Mouse (Mus musculus) embryonic stem cell, embryonic (primary cell): ENCODE results near the gene Car10.
"Not testable (repeated sequence)": the region's sequence is repeated elsewhere in the genome, so short reads cannot be mapped to it uniquely, and the experiment has no call there.

ENCODE experiments used
- CTCF ChIA-PET, 4 experiments: fragments of 300-600 bp in 2 of 4; fragments of 350-600 bp in 2 of 4; sonication (Branson Sonifier 250); formaldehyde crosslinking; loops; one replicate each; lab custom pipeline; 2022; ENCODE audit warnings: inconsistent platforms in 2 of 4; lab: Charles Lee
- POLR2A ChIA-PET, 4 experiments: fragments of 300-600 bp in 2 of 4; fragments of 350-600 bp in 2 of 4; sonication (Branson Sonifier 250); formaldehyde crosslinking; loops; one replicate each; lab custom pipeline; 2022; ENCODE audit warnings: antibody characterized with exemption in 4 of 4, inconsistent platforms in 1 of 4; lab: Charles Lee

Car10 gene

DNA sequence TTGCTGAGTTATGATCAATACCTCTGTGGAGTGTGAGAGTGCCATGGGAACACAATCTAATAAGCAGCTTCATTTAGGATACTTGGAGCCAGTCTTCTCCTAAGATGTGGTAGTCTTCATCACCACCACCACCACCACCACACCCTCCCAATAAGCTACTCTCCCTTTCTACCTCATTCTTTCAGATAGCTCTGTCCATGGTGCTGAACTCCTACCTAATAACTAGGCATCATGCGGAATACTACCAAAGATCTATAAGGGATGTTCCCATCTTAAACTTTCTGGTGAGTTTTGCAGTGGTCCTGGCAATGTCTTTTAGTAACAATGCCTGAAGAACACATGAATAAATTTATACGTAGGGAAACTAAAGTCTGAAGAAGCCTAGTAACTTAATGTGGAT lies 263.7 kb downstream of the Car10 start:
- CTCF ChIA-PET: interaction anchor here in 1 of 4 experiments (0.5 kb wide), 1 partner anchor 1480 kb away, joined by 5 read pairs; no protein-coding TSS in a partner anchor

DNA sequence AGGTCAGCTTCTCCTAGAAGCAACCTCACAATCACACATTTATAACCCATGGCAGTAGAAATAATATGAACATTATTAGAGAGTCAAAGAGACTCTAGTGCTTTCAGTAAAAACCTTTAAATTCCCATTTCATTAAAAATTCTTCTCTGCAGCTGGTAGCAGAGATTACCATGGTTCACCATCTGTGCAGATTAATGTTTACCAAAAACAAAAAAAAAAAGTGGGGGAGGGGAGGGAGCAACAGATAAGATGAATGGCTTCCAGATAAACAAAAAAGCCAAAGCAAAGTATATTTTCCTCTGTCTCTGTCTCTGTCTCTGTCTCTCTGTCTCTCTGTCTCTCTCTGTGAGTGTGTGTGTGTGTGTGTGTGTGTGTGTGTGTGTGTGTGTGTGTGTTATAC lies 266.3 kb downstream of the Car10 start:
- ChIA-PET CTCF (no interaction called here), POLR2A (no interaction called here)

More for the DNA sequence above, 263.7 kb downstream of the Car10 start:
- POLR2A ChIA-PET: no interaction called here

DNA sequence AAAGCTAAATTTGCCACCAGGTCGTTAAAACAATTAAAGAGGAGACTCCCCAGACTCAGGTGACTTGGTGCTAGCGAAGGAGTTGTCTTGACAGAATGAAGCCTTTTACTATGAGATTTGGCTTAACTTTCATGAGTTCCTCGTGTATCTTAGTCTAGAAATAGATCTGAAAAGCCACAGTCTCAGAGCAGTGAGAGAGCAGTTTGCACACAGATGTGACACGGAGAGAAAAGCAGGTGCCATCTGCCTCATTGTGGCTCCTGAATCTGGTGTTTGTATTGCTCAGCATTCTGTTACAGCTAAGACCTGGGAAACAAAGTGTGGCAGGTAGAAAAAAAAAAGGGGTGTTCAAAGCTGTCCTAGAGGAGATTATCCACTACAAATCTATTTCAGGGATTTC lies 269.4 kb downstream of the Car10 start:
- CTCF ChIA-PET: no interaction called here
- POLR2A ChIA-PET: no interaction called here

DNA sequence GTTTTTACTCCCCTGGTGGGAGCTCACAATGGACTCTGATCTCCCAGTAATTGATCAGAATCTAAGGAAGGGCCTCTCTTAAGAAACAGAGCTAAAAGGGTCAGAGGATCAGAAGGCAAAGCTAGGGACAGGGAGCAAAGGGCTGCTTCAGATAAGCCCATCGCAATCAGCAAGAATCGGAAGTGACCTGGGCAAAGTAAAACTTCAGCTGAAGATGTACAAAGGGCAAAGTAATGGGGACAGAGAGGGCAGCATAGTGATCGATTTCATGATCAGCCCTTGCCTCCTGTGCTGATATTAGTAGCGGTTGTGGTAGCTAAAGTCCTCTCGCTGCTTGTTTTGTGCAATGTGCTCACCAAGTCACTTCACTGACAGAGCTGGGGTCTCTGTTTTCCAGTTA lies 269.9 kb downstream of the Car10 start:
- ChIA-PET CTCF (no interaction called here), POLR2A (interaction anchor here in 1 of 4 experiments (0.5 kb wide), 1 partner anchor 1023 kb away, joined by 3 read pairs; no protein-coding TSS in a partner anchor)

DNA sequence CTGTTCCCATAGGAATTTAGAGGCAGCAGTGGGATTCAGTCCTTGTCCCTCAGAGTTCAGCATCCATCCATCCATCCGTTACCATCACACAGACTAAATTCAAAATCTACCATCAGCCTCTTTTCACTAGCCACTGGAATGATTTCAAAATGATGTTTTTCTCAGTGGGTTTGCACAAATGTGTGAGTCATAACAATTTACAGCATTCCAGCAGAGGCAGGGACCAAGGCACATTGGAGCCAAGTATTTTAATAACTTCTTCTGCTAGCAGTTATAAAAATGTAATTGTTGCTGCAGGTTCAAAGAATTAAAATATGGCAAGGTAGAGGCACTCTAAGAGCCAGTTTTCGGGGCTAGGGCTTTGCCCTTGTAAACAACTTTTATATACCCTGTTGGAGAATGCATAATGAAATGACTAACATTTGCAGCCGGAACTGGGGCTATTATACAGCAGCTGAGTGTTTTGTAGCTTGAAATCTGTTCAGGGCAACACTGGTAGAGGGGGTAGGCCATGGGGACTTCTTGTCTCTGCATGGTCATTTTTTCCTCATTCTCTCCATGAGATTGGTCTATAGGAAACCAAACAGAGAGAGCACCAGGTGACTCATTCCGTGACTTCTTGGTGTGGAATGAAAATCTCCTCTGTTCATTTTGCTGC lies 276.0 kb downstream of the Car10 start:
- POLR2A ChIA-PET: no interaction called here
- CTCF ChIA-PET: no interaction called here

DNA sequence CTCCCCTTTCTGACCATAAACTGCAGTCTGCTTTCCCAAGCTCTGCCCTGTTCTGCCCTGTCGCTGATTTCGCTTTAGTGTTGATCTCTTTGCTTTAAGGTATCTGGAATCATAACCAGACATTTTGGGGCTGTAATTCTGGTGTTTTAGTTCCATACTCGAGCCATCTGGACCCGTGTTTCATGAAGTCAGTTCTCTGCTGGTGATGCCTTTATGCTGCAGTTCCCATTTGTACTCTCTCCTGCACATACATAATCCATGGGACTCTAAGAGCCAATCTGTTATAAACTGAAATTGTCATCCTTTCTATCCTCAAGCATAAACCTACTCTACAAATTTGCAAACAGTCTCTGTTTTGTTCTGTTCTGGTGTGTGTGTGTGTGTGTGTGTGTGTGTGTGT lies 293.3 kb downstream of the Car10 start:
- CTCF ChIA-PET: no interaction called here
- POLR2A ChIA-PET: no interaction called here

DNA sequence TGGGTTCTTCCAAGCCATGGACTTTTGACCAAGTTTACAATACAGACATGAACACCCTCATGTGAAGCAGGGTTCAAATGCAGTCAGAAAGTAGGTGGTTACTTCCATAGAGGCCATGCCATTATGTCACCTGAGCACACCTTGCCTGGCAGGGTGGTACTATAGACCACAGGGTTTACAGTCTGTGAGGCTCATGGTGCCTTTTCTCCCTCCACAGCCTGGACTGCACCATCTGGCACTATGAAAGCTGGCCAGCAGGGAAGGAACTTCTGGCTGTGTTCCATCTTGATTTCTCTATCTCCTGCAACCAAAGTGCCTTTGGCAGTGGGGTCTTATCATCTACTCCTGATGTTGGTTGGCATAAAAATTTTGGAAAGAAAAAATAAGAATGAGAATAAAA lies 295.5 kb downstream of the Car10 start:
- CTCF ChIA-PET, POLR2A ChIA-PET: not testable (repeated sequence)

DNA sequence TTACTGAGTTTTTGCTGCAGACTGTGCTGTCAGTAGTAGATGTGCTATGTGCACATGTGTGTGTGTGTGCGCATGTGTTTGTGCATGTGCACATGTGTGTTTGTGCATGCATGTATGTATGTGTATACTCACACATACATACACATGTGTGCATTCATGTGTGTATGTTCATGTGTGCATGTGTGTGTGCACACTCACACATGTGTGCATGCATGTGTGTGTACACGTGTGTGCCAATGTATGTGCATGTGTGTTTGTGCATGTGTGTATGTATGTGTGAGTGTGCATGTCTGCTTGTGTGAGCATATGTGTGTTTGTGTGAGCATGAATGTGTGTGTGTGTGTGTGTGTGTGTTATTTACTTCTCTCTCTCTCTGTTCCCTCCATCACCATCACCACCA lies 298.5 kb downstream of the Car10 start:
- ChIA-PET CTCF (no interaction called here), POLR2A (no interaction called here)

DNA sequence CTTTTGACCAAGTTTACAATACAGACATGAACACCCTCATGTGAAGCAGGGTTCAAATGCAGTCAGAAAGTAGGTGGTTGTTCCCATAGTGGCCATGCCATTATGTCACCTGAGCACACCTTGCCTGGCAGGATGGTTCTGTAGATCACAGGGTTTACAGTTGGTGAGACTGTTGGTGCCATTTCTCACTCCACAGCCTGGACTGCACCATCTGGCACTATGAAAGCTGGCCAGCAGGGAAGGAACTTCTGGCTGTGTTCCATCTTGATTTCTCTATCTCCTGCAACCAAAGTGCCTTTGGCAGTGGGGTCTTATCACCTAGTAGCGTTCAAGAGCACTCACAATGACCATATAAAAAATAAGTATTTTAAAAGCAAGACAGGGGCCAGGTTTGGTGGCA lies 303.3 kb downstream of the Car10 start:
- POLR2A ChIA-PET, CTCF ChIA-PET: not testable (repeated sequence)

DNA sequence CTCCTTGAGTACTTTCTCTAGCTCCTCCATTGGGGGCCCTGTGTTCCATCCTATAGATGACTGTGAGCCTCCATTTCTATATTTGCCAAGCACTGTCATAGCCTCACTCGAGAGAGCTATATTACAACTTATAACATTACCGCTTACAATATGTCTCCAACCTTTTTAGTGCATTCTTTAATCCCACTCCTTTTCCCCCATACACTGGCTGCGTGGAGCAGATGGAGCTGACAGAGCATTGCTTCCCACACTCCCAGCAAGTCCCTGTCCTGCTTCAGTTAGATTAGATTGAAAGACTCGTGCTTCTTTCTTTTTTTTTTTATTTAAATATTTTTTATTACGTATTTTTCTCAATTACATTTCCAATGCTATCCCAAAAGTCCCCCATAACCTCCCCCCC lies 310.2 kb downstream of the Car10 start:
- CTCF ChIA-PET: no interaction called here
- POLR2A ChIA-PET: no interaction called here

DNA sequence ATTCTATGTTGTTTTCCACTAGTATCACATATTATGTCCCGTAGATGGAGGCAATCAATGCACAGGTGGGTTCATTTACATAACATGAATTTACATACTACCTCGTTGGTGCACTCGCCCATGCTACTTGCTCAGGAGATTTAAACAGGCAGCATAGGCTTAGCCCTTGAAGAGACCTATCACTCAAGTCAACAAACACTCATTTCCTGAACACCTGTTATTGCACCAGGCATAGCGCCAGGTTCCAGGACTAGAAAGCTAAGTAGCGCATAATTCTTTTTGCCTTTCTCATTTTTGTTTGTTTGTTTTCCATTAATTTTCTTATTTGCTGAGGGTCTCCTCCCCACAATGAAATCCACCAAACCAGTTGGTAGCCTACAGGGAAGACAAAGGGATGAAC lies 333.7 kb downstream of the Car10 start:
- ChIA-PET CTCF (no interaction called here), POLR2A (no interaction called here)

DNA sequence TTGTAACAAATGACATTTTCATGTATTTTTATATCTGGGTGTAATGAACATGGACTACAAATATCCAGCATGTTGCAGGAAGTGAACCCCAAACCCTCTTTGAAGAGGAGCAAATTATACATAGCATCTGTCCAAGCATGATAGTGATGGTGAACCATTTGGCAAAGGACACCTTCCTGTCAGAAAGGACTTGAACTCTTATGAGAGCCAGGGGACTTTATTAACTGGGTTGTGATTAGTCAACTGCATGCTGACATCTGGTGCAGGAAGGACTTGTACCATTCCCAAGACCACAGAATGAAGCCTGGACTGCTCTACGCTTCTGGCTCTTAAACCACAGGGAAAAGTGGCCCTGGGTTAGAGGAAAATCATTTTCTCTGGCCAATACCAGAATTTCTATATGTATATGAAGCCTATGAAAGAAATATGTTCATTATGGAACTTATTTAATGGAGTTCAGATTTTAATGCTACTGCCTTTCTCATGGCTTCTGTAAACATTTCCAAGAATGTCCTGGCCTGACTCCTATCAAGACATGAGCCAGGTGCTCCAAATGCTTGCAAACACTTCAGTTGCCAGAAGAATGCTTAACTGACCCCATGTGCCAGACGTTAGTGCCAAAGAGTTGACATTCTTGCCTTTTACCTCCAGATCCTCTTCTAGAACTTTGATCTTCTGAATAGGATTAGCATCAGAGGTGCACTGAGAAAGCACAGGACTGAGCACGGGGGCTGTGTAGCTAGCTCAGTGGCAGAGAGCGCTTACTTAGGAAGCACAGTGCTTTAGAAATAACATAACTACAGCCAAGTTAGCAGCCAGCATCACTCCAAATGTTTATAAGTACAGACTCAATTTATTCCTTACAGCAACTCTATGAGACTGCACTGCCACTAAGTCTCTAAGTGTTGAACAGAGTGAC lies 337.4 kb downstream of the Car10 start:
- POLR2A ChIA-PET: no interaction called here
- CTCF ChIA-PET: no interaction called here

DNA sequence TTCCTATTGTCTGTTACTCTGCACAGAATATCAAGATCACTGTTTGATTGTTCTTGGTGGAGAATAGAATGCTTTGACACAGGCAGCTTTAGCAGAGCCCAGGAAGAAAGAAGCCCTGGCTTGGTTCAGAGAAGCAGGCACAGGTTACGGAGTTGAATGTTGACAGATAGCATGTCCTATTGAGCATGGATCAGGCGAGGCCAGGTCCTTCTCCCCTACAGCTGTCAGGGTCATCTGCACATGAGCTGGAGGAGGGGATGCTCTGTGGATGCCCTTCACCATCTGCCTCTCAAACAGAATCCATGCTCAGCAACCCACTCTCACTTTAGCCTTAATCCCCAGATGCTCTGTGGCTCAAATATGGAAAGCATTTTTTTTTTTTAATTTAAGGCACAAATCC lies 339.1 kb downstream of the Car10 start:
- POLR2A ChIA-PET: no interaction called here
- CTCF ChIA-PET: interaction anchor here in 1 of 4 experiments (0.5 kb wide), 1 partner anchor 68 kb away, joined by 4 read pairs; no protein-coding TSS in a partner anchor

DNA sequence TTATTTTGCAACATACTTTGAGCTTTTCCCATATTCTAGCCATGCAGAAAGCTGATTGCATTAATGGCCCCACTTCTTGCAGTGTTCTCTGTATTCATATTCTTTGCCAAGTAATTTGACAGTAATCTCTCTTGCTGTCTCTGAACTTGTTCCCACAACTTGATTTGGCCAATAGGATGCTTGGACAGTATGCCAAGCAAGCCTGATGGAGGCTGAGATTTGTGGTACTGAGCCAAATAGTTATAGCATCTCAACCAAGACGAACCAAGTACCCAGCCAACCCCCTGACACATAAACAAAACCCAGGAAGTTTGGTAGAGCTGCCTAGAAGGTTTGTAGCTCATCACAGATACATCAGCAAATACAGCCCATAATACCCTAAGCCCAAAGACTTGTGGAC lies 342.6 kb downstream of the Car10 start:
- ChIA-PET CTCF (no interaction called here), POLR2A (no interaction called here)

DNA sequence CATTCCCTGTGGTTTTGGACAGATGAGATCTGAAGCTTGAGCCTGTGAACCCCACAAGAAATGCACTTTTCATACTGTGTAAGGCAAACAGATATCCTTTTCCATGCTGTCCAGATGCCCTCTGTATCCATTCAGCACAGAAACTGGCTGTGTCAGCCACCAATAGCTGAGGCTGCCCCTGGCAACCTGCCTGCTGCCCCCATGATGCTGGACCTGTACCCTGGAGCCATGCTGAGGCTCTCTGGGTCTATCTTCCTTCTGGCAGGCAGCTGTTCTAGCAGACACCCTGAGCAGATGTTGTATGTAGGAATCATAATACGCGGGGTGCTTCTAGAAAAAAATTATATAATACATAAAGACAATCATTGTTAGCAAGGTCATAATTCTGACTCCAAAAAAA lies 345.9 kb downstream of the Car10 start:
- CTCF ChIA-PET: no interaction called here
- POLR2A ChIA-PET: no interaction called here

DNA sequence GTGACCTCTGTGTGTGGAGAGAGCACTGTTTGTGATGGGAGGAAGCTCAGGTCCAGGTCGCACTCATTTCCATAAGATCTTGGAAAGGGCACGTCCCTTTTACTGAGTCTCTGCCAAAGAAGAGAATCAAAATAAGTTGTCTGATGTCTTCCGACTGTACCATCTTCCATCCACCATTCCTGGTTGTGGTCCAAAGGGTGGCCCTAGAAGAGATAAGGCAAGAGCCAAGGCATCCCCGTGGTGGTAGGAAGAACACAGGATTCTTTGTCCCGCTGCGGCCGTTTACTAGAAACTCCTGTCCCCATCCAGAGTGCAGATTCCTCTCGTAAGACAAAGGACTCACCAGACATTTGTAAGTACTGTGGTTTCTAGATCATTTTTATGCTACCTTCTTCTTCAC lies 346.9 kb downstream of the Car10 start:
- POLR2A ChIA-PET: no interaction called here
- CTCF ChIA-PET: no interaction called here

DNA sequence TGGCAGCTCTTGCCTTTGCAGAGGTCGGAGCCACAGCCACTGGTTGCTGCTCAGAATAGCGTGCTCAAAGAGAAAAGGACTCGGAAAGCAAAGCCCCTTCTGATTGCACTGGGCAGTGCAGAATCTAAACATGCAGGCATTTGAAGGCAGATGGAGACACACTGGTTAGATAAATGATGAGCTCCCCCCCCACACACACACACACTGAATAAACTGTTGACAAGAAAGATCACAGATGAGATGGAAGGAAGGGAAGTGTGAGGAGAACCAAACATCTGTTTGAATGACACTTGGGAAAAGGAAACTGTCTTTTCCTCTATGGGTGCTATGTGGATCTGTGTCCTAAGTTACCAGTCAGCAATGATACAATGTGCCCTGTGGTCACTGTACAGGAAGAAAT lies 349.7 kb downstream of the Car10 start:
- POLR2A ChIA-PET: interaction anchor here in 1 of 4 experiments (0.7 kb wide), 1 partner anchor 59 kb away, joined by 3 read pairs; no protein-coding TSS in a partner anchor
- CTCF ChIA-PET: no interaction called here

DNA sequence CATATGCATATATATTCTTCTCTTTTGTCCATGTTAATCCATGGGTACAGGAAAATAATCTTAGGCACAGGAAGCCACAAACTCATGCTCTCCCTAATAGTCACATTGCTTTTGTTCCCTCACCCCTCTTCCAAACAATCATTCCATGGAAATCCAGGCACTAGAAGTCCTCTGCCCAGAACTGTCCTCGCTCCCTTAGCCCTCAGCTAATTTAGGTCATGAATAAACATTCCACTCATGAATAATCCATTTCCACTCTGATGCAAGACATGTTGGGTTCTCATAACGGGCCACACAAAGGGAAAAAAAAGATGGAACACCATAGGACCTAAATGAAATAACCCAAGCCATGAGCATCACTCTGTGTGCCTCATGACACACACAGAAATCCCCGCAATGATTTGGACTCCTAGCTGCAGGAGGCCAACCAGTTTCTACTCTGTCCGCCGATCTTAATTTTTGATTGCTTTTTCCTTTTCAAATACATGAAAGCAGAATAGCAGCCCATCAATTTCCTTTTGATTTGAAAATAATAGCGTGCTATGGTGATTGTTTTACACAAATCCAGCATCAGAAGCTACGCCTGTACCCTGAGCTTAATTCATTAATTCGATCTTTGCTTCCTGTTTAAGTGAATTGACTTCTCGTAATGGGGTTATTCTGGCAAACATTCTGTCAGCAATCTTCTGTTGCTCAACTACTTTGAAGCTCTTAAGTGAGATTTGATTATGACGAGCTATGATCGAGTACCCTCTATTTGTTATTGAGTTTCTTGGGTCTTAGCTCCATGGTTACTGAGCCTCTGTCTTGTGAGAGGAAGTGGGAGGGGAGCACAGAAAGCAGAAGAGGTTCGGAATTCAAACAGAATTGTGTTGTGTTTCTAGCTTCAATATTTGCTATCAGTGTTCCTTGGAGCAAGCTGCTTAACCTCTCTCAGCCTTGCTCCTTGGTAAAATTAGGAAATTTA lies 350.7 kb downstream of the Car10 start:
- ChIA-PET POLR2A (no interaction called here), CTCF (no interaction called here)

DNA sequence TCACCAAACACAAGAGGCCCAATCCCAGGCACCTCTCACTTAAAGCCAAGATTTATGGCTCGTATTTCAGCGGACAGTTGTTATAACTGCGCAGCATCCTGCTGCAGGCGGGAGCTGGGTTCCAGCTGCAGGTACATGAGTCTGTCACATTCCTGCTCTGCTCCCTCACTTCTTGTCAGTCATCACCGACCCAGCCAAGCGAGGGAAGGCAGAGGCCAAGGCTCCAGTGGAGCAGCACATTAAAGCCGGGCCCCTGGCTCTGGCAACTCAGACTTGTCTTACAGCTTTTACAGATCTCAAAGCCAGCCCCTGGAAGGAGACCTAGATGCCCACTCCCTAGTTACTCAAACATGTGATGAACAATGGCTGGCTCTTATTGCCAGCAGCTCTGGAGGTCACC lies 352.7 kb downstream of the Car10 start:
- CTCF ChIA-PET: no interaction called here
- POLR2A ChIA-PET: interaction anchor here in 1 of 4 experiments (0.6 kb wide), 1 partner anchor 12 kb away, joined by 3 read pairs; no protein-coding TSS in a partner anchor
